Mouse (Mus musculus): ENCODE results near the gene Oas1h.
"Not testable (repeated sequence)": the region's sequence is repeated elsewhere in the genome, so short reads cannot be mapped to it uniquely, and the experiment has no call there.

GRCm38 (mm10) chr5:120906791-120907733, 45.8 kb downstream of the Oas1h start, which contains the start of gene Oas1a:
- not testable (repeated sequence) for TF ChIP-seq CTCF (IDR thresholded peaks at IDR 0.05; ENCODE audit: borderline replicate concordance, insufficient read depth, low read depth, low read length); POLR2A (IDR thresholded peaks at IDR 0.05; ENCODE audit: borderline replicate concordance, insufficient read depth, low read length)
